Mouse (Mus musculus): Measurements from ENCODE around the gene Prrc2b.

The Prrc2b gene

DNA sequence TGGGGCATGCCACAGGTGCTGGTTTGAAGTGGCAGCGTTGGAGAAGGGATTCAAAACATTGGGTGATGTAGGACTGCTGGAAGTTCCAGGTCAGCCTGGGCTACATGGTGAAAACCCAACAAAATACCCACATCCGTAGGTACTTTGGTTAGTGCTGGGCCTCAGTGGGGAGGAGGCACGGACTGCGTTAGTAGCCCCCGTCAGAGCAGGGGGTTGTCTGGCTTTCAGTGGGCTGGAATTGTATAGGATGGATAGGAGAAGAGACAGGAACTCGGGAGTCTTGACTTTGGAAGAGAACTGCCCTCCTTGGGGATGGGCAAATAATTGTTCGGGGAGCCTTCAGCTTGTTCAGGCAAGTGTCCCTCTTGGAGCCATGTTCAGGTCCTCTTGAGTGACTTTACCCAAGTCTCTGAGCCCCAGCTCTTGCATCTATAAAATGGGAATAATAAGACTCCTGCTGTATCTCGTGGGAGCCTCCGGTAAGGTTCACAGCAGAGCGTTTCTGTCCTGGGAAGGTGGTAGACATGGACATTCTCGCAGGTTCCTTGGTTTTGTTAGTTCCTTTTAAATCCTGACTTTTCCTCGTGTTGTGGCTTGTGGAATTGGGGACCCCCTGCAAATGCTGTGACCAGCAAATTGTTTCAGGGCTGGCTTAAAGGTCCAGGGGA is 1.6 kb downstream of the Prrc2b start:
- ChIA-PET CTCF (interaction anchor here in 2 of 4 experiments (0.5 to 1.1 kb wide), 5 partner anchors 39 to 1289 kb away, joined by 3 read pairs; no protein-coding TSS in a partner anchor), POLR2A (interaction anchor here in 3 of 4 experiments (0.6 to 30.9 kb wide), 24 partner anchors 8 to 135 kb away, joined by 3 to 1178 read pairs (median 6); partner anchors contain the start of gene Swi5 (in 1 of the 3))

DNA sequence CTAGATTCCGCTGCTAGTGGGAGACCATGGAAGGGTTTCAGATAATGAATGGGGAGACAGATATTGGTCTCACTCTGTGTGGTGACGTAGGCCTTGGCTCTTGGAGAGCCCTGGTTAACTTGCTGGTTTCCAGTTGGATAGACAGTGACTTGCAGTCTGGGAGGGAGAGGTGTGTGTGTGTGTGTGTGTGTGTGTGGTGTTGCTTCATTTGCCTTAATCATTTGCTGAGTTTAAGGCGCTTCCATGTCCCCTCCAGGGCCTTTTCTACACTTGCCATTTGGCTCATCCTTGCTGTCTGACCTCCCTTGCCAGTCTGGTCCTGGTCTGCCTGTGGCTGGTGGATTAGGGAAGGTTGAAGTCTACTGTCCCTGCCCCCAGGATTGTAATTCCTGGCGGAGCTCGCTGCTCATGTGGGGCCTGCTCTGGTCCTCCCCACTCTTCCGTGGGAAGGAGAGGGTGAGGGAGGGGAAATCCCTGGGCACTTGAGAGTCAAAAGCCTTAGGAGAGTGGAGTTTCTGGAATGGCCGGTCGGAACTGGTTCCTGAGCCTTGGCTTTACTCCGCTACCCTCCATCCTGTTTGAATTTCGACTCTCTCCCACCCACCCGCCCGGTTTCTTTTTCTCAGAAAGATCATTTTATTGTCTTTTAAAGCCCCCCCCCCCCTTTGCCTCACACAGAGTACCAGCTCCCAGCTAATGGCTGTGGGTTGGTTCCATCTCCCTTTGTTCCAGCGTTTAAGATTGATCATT is 2.3 kb downstream of the Prrc2b start:
- ChIA-PET CTCF (interaction anchor here in 2 of 4 experiments (0.5 to 1.3 kb wide), 5 partner anchors 19 to 1290 kb away, joined by 3 read pairs; no protein-coding TSS in a partner anchor), POLR2A (interaction anchor here in 3 of 4 experiments (0.7 to 30.9 kb wide), 18 partner anchors 9 to 617 kb away, joined by 3 to 1178 read pairs (median 8); no protein-coding TSS in a partner anchor)

DNA sequence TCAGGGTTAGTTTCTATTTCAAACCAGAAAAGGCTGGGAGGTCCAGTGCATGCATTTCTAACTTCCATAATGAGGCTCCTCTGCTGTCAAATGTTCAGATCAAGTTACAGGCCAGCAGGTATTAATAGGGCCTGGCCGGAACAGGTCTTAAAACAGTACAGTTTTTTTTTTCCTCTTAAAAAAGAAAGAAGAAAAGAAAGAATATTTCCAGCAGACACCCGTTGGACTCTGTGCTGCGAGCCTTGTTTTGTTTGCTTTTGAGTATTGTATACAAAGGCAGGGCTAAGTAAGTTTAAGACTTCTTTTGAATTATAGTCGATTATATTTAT is 2.9 kb downstream of the Prrc2b start:
- ChIA-PET POLR2A (interaction anchor here in 3 of 4 experiments (0.7 to 30.9 kb wide), 15 partner anchors 8 to 616 kb away, joined by 3 to 1178 read pairs (median 8); no protein-coding TSS in a partner anchor), CTCF (interaction anchor here in 1 of 4 experiments (1.3 kb wide), 1 partner anchor 20 kb away, joined by 3 read pairs; no protein-coding TSS in a partner anchor)

DNA sequence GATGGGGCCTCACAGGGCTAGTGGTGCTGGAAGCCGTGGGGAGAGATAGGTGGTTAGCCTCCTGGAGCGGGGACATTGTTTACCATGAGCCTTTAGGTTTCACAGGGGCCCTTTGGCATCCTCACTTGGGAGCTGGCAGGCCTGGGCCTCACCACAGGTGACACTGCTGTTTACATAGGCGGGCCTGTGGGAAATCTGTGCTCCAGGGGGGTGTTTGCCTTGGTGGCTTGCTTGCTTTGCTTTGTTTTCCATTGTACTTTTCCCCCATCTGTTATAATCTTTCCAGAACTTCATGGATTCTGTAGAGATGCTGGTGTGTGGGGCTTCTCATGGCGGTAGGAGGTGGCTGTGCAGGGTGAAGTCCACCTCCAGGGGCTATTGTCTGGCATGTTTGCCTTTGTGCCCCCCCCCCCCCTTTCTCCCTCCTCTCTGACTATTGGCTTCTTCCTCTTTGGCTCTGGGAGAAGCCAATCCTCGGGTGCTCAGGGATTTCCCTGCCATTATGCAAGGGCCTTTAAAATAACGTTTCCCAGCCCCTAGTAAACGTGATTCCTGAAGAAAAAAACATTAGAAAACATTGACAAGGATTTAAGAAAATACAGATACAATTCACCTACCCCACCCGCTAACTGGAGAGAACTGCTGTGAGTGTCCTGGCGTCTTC is 3.6 kb downstream of the Prrc2b start:
- ChIA-PET CTCF (interaction anchor here in 2 of 4 experiments (0.6 to 1.3 kb wide), 4 partner anchors 20 to 32 kb away, joined by 3 to 5 read pairs (median 3); no protein-coding TSS in a partner anchor), POLR2A (interaction anchor here in 2 of 4 experiments (0.6 to 30.9 kb wide), 16 partner anchors 0 to 128 kb away, joined by 3 to 1178 read pairs (median 8); partner anchors contain the start of gene Prrc2b (in 1 of the 2))

DNA sequence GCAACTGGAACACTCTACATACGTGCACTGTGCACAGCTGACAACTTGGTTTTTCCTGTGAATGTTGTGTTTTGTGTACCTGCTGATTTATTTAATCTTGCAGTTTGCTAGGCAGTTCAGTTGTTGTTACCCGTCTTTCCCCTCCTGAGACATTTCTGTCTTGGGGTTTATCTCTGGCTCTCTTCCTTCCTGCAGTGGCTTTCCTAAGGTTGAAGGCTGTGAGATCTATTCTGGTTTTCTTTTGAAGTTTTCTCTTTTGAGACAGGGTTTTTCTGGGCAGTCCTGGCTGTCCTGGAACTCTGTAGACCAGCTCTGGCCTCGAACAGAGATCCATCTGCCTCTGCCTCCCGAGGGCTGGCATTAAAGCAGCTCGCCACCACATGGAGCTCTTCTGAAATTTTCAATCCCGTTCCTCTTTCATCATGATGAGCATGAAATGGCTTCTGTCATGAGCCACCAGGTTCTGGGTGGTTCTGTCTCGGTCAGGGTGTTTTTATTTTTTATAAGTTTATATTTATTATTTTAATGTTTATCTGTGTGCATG is 4.2 kb downstream of the Prrc2b start:
- POLR2A ChIA-PET = interaction anchor here in 2 of 4 experiments (0.9 to 30.9 kb wide), 12 partner anchors 1 to 117 kb away, joined by 3 to 1178 read pairs (median 12); partner anchors contain the start of gene Prrc2b (in 1 of the 2)
- CTCF ChIA-PET = interaction anchor here in 2 of 4 experiments (0.6 to 0.7 kb wide), 4 partner anchors 11 to 31 kb away, joined by 3 to 5 read pairs (median 3); no protein-coding TSS in a partner anchor

DNA sequence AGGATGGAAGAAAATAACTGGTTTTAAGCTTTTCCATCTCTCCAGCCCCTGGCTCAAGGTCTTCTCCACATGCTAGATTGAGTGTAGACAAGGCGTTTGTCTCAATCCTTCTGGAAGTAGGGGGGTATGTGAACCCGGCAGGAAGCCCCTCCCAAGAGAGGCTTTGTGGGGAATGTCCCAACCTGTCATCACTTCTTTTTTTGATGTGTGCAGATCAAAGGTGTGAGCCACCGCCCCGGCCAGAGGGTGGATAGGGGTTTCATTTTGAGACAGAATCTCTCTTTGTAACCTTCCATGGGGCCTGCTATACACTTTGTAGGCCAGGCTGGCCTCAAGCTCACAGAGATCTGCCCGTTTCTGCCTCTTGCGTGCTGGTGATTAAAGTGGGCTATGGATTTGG is 4.7 kb downstream of the Prrc2b start:
- ChIA-PET CTCF (interaction anchor here in 2 of 4 experiments (0.6 to 0.7 kb wide), 2 partner anchors 12 to 30 kb away, joined by 3 read pairs; no protein-coding TSS in a partner anchor), POLR2A (interaction anchor here in 2 of 4 experiments (0.9 to 30.9 kb wide), 10 partner anchors 1 to 116 kb away, joined by 3 to 1178 read pairs (median 19); partner anchors contain the start of gene Prrc2b (in 1 of the 2))

DNA sequence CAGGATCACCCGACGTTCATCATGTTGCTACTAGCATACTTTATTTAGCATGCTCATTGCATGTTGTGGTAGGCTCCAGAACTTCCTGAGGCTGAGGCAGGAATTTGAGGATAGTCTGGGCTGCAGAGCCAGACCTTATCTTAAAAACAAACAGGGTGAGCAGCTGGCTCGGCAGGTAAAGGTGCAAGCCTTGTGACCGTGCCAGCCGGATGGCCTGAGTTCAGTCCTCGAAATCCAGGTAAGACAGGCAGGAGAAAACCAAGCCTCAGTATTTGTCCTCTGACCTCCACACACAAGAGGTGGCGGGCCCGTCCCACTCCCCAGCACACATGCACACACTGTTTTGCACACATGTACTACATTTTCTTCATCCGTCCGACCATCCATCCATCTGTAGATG is 5.8 kb downstream of the Prrc2b start:
- ChIA-PET POLR2A (interaction anchor here in 2 of 4 experiments (0.6 to 30.9 kb wide), 12 partner anchors 2 to 131 kb away, joined by 3 to 1178 read pairs (median 180); partner anchors contain the start of genes Prrc2b (in 2 of the 2), Pomt1 (in 1 of the 2) and Swi5 (in 1 of the 2)), CTCF (interaction anchor here in 1 of 4 experiments (1.8 kb wide), 1 partner anchor 22 kb away, joined by 6 read pairs; no protein-coding TSS in a partner anchor)

DNA sequence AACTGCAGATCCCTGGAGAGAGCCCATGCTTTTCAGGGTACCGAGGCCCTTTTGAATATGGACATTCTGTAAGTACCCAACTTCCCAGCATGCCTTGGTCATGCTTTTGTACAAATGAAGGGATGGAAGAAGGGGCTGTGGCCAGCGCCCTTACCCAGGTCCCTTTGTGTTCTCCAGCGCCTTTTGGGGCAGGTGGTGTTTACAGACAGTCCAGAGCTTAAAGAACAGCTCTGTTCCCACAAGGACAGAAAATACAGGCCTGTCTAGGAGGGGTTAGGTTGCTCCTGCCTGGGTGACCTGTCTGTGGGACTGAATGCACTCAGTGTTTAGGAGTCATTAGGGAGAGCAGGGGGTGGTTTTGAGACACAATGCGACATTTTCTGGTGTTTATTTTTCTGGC is 6.4 kb downstream of the Prrc2b start:
- ChIA-PET CTCF (interaction anchor here in 1 of 4 experiments (1.8 kb wide), 1 partner anchor 23 kb away, joined by 6 read pairs; no protein-coding TSS in a partner anchor), POLR2A (interaction anchor here in 3 of 4 experiments (0.6 to 30.9 kb wide), 16 partner anchors 3 to 1272 kb away, joined by 3 to 1178 read pairs (median 72); partner anchors contain the start of genes Prrc2b (in 2 of the 3), Pomt1 (in 1 of the 3) and Swi5 (in 1 of the 3))

DNA sequence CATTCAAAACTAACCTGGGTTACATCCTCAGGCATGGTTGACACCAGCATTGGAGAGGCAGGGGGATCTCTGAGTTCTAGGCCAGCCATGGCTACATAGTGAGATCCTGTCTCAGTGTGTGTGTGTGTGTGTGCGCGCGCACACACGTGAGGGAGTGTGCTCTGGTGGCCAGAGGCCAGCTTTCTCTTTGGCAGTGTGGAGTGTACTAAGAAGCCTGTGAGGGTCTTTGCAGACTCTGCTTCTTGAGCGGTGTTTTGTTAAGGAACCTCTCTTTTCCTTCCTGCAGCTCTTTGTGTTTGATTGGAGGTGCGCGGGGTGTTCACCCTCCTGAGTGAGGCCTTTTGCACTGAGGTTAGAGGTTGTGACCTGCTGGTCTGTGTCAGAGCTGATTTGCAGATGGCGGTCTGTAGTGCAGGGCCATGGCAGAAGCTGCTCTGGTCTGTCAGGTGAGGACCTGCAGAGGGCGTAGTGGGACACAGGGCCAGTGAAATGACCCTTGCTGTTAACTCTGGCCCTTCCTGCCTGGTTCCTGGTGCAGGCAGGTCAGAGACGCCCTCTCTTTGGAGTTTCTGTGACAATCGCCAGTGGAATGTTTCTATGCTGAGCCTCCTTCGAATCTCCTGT is 7.8 kb downstream of the Prrc2b start:
- ChIA-PET CTCF (interaction anchor here in 2 of 4 experiments (0.7 to 1.5 kb wide), 15 partner anchors 9 to 260 kb away, joined by 3 to 6 read pairs (median 4); partner anchors contain the start of gene Swi5 (in 1 of the 2)), POLR2A (interaction anchor here (0.8 to 30.9 kb wide), 26 partner anchors 5 to 145 kb away, joined by 3 to 1178 read pairs (median 6); partner anchors contain the start of genes Prrc2b (in 2 of the 4), Swi5 (in 2 of the 4), Golga2 (in 1 of the 4) and Pomt1 (in 1 of the 4))

DNA sequence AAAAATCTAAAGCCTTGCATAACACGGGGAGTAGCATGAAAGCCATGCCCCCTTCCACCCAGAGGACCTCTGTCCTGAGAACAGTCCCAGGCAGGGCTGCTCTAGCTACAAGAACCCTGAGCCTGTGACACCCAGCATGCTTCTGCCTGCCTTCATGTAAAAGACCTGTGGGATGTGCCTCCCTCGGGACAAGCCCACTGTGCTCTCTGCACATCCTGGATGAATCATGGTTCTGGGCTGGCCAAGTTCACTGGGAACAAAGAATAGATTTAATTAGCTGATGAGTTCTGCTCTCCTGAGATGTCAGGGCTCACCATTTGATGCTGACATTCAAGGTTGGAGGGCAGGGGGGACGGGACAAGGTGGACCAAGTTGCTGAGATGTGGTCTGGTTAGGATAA is 9.6 kb downstream of the Prrc2b start:
- CTCF ChIA-PET = interaction anchor here in 3 of 4 experiments (0.5 to 4.2 kb wide), 7 partner anchors 11 to 375 kb away, joined by 3 to 22 read pairs (median 3); partner anchors contain the start of gene Fam102a (in 1 of the 3)

DNA sequence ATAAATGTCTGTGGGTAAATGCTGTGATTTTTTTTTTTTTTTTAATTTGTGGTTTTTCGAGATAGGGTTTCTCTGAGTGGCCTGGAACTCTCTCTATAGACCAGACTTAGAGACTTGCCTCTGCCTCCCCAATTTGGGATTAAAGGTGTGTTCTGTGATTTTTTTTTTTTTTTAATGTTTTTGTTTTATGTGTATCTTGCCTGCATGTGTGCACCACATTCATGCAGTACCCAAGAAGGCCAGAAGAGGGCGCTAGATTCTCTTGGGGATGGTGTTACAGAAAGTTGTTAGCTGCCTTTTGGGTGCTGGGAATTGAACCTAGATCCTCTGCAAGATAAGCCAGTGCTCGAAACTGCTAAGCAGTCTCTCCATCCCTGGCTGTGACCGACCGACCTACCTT is 10.1 kb downstream of the Prrc2b start:
- CTCF ChIA-PET = interaction anchor here (0.5 to 4.2 kb wide), 16 partner anchors 9 to 400 kb away, joined by 3 to 22 read pairs (median 4); partner anchors contain the start of gene Fam102a (in 1 of the 4)

More for the DNA sequence above, 9.6 kb downstream of the Prrc2b start:
- POLR2A ChIA-PET = interaction anchor here (0.6 to 30.9 kb wide), 23 partner anchors 5 to 1095 kb away, joined by 3 to 1178 read pairs (median 41); partner anchors contain the start of gene Prrc2b (in 2 of the 4)

DNA sequence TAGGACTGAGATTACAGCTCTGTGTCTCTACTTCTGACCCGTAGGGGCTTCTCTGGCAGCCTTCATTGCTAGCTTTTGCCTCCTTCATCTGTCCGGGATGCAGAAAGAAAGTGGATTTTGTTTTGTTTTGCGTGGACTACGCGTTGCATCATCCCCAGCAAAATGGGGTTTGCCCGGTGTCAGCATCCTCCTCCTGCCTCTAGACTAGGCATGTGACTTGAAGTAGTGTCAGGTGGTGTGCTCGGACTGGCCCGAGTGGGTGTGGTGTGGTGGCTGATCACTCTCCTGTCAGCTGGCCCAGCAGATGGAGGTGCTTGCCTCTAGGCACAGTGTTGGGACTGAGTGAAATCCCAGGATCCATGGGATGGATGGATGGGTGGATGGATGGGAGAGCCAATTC is 11.2 kb downstream of the Prrc2b start:
- CTCF ChIA-PET = interaction anchor here in 3 of 4 experiments (0.5 to 4.2 kb wide), 9 partner anchors 8 to 321 kb away, joined by 3 to 22 read pairs (median 4); no protein-coding TSS in a partner anchor
- POLR2A ChIA-PET = interaction anchor here (0.5 to 30.9 kb wide), 36 partner anchors 4 to 590 kb away, joined by 3 to 1178 read pairs (median 6); partner anchors contain the start of genes Prrc2b (in 2 of the 4), Abl1 (in 1 of the 4), Fubp3 (in 1 of the 4) and Swi5 (in 1 of the 4)

More for the DNA sequence above, 10.1 kb downstream of the Prrc2b start:
- POLR2A ChIA-PET = interaction anchor here (0.5 to 30.9 kb wide), 30 partner anchors 5 to 1095 kb away, joined by 3 to 1178 read pairs (median 8); partner anchors contain the start of genes Prrc2b (in 2 of the 4) and Swi5 (in 1 of the 4)

DNA sequence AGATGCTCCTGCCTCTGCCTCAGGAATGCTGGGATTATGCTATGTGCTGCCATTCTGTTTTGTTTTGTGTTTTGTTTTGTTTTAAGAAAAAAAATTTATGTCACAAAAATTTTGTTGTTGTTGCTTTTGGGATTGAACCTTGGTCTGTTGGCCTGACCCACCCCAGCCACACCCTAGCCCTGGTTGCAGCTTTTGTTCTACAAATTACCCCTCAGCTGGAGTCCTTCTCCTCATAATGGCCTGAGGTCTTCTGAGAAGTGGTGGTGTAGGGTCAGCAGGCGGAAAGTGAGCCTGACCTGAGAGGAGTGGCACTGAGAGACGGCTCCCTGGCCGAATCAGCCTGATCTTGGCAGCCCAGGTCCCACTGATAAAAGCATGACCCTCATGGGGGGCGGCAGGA is 11.8 kb downstream of the Prrc2b start:
- POLR2A ChIA-PET = interaction anchor here (0.5 to 30.9 kb wide), 36 partner anchors 3 to 999 kb away, joined by 3 to 1178 read pairs (median 5); partner anchors contain the start of genes Prrc2b (in 2 of the 4), Abl1 (in 1 of the 4), Fubp3 (in 1 of the 4) and Swi5 (in 1 of the 4)
- CTCF ChIA-PET = interaction anchor here in 3 of 4 experiments (0.5 to 4.2 kb wide), 3 partner anchors 9 to 321 kb away, joined by 3 to 22 read pairs (median 4); no protein-coding TSS in a partner anchor

DNA sequence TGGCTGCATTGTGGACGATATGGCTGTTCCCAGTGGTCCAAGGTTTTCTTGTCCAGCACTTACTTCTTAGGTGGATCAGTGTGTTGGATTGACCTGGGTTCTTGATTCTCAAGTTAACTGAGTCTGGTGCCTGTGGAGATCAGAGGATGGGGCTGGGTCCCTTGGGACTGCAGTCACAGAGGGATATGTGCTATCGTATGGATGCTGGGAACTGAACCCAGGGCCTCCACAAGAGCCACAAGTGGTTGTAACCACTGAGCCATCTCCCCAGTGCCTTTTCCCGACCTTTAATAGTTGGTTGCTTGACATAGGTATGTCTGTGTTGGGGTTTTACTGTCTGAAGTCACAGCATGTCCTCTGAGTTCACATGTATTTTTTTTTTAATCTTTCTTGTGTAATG is 12.2 kb downstream of the Prrc2b start:
- ChIA-PET CTCF (interaction anchor here in 2 of 4 experiments (0.5 to 4.2 kb wide), 2 partner anchors 8 to 196 kb away, joined by 3 to 22 read pairs; no protein-coding TSS in a partner anchor), POLR2A (interaction anchor here in 3 of 4 experiments (0.5 to 30.9 kb wide), 34 partner anchors 3 to 999 kb away, joined by 3 to 1178 read pairs (median 7); partner anchors contain the start of genes Prrc2b (in 2 of the 3), Abl1 (in 1 of the 3), Fubp3 (in 1 of the 3) and Swi5 (in 1 of the 3))

DNA sequence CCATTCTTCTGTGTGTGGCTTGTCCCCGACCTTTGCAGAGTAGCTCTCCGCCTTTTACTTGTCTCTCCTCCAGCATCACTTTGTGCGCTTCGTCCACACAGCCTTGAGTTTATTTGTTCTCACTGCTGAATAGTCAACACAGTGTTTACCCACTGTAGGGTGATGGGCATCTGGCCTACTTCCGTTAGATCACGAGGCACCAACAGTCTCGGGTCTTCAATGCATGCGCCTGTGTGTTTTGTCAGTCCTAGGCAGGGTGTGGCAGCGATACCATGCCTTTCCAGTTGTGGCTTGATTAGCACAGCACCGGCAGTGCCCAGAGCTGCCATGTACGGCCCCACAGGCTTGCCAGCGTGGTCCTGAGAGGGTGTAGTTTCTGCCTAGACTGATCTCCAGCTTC is 13.6 kb downstream of the Prrc2b start:
- CTCF ChIA-PET = interaction anchor here in 2 of 4 experiments (0.7 to 1.2 kb wide), 2 partner anchors 10 to 31 kb away, joined by 3 read pairs; no protein-coding TSS in a partner anchor
- POLR2A ChIA-PET = interaction anchor here in 3 of 4 experiments (0.6 to 30.9 kb wide), 52 partner anchors 1 to 1000 kb away, joined by 3 to 1178 read pairs (median 4); partner anchors contain the start of genes Prrc2b (in 2 of the 3), Pomt1 (in 1 of the 3), Swi5 (in 1 of the 3) and Uck1 (in 1 of the 3)

All from embryonic stem cell, embryonic (primary cell).